Mouse (Mus musculus): ENCODE measurements around the gene Pck1. TPM values are rescaled to one million over a fixed set of nuclear protein-coding genes. Genes with fewer than 3 reads are reported as not detected.

Gene Pck1
- total RNA-seq, 2 experiments from 2014 or later: 0.41 to 3.3 TPM

- intact Hi-C loops (cut with DNase I): no loop called here
- no peak for DNase-seq
- peak; percentile 42 for TF ChIP-seq CTCF (IDR thresholded peaks at IDR 0.05)
Observed at GRCm38 (mm10) chr2:173170715-173171114, 17.9 kb downstream of the Pck1 start.

GRCm38 (mm10) chr2:173171470-173171869 is 18.6 kb downstream of the Pck1 start:
- DNase-seq: peak; percentile 55
- intact Hi-C loops (cut with DNase I): no loop called here
- TF ChIP-seq CTCF (IDR thresholded peaks at IDR 0.05): no peak
- H3K27ac ChIP-seq: no peak overlapping the region
- peak overlapping the region; percentile 53 for H3K4me3 ChIP-seq

More at GRCm38 (mm10) chr2:173170715-173171114, 17.9 kb downstream of the Pck1 start:
- no peak overlapping the region for H3K27ac ChIP-seq
- no peak overlapping the region for H3K4me3 ChIP-seq

GRCm38 (mm10) chr2:173171956-173172355 is 19.1 kb downstream of the Pck1 start:
- no peak for DNase-seq
- no peak overlapping the region for H3K27ac ChIP-seq
- intact Hi-C loops (cut with DNase I): no loop called here
- TF ChIP-seq CTCF (IDR thresholded peaks at IDR 0.05): no peak
- no peak overlapping the region for H3K4me3 ChIP-seq

- no peak for TF ChIP-seq CTCF (IDR thresholded peaks at IDR 0.05)
- no peak for DNase-seq
- Histone ChIP-seq H3K27ac (no peak overlapping the region), H3K4me3 (no peak overlapping the region)
- intact Hi-C loops (cut with DNase I): no loop called here
Observed at GRCm38 (mm10) chr2:173172386-173172785, 19.5 kb downstream of the Pck1 start.

- Histone ChIP-seq H3K27ac (no peak overlapping the region; the same call in 1 of the 2 replicates), H3K4me3 (no peak overlapping the region; the same call in 1 of the 2 replicates)
- no peak for DNase-seq
- intact Hi-C loops (cut with DNase I): no loop called here
- no peak for TF ChIP-seq CTCF (IDR thresholded peaks at IDR 0.05)
Observed at GRCm38 (mm10) chr2:173173008-173173407, 20.2 kb downstream of the Pck1 start.

GRCm38 (mm10) chr2:173173521-173174511 is 21.0 kb downstream of the Pck1 start:
- intact Hi-C loops (cut with DNase I): no loop called here
- no peak for DNase-seq
- peak overlapping the region; percentile 59 for H3K27ac ChIP-seq
- no peak for TF ChIP-seq CTCF (IDR thresholded peaks at IDR 0.05)
- H3K4me3 ChIP-seq: peak overlapping the region; percentile 55

- intact Hi-C loops (cut with DNase I): no loop called here
- no peak for DNase-seq
- no peak for TF ChIP-seq CTCF (IDR thresholded peaks at IDR 0.05)
- Histone ChIP-seq H3K27ac (no peak overlapping the region), H3K4me3 (no peak overlapping the region)
Observed at GRCm38 (mm10) chr2:173174569-173174968, 21.7 kb downstream of the Pck1 start.

- intact Hi-C loops (cut with DNase I): no loop called here
- Histone ChIP-seq H3K27ac (no peak overlapping the region), H3K4me3 (no peak overlapping the region)
- TF ChIP-seq CTCF (IDR thresholded peaks at IDR 0.05): peak; percentile 16; the same call in 1 of the 2 replicates
- no peak for DNase-seq
Observed at GRCm38 (mm10) chr2:173175703-173176102, 22.9 kb downstream of the Pck1 start.

GRCm38 (mm10) chr2:173177481-173177880 is 24.6 kb downstream of the Pck1 start:
- no peak for TF ChIP-seq CTCF (IDR thresholded peaks at IDR 0.05)
- Histone ChIP-seq H3K27ac (no peak overlapping the region), H3K4me3 (no peak overlapping the region)
- no peak for DNase-seq
- intact Hi-C loops (cut with DNase I): no loop called here

- H3K27ac ChIP-seq: no peak overlapping the region
- DNase-seq: no peak
Observed at GRCm38 (mm10) chr2:173177951-173178350, 25.1 kb downstream of the Pck1 start.

GRCm38 (mm10) chr2:173179046-173179445 is 26.2 kb downstream of the Pck1 start:
- H3K27ac ChIP-seq: no peak overlapping the region
- no peak overlapping the region for H3K4me3 ChIP-seq
- DNase-seq: no peak
- intact Hi-C loops (cut with DNase I): no loop called here
- no peak for TF ChIP-seq CTCF (IDR thresholded peaks at IDR 0.05)

More at GRCm38 (mm10) chr2:173177951-173178350, 25.1 kb downstream of the Pck1 start:
- TF ChIP-seq CTCF (IDR thresholded peaks at IDR 0.05): no peak
- intact Hi-C loops (cut with DNase I): no loop called here
- no peak overlapping the region for H3K4me3 ChIP-seq

GRCm38 (mm10) chr2:173180026-173180425 is 27.2 kb downstream of the Pck1 start:
- no peak for TF ChIP-seq CTCF (IDR thresholded peaks at IDR 0.05)
- no peak overlapping the region for H3K4me3 ChIP-seq
- no peak for DNase-seq
- no peak overlapping the region for H3K27ac ChIP-seq
- intact Hi-C loops (cut with DNase I): no loop called here

GRCm38 (mm10) chr2:173180721-173181388 is 28.0 kb downstream of the Pck1 start:
- no peak overlapping the region for H3K27ac ChIP-seq
- H3K4me3 ChIP-seq: no peak overlapping the region
- no peak for DNase-seq
- intact Hi-C loops (cut with DNase I): no loop called here
- no peak for TF ChIP-seq CTCF (IDR thresholded peaks at IDR 0.05)
